Mouse (Mus musculus) ES-E14 (cell line): ENCODE measurements around the gene Uba3. TPM values are rescaled to one million over a fixed set of nuclear protein-coding genes. Genes with fewer than 3 reads are reported as not detected.

ENCODE experiments used
- DNase-seq: peaks from one replicate; pipeline ENCODE4 v3.0.0-alpha.2; 2013; ENCODE audit warnings: low read depth, low spot score
- H3K27ac ChIP-seq: 2 replicates; pipeline ENCODE4 v1.5.1; 2012; ENCODE audit warnings: low read depth, mild to moderate bottlenecking, low read length, moderate library complexity, mixed read lengths; ENCODE audit not compliant: poor library complexity, insufficient read depth, severe bottlenecking
- H3K36me3 ChIP-seq: 2 replicates; pipeline ENCODE4 v1.6.1; 2012; ENCODE audit warnings: mild to moderate bottlenecking, low read length, moderate library complexity, mixed read lengths; ENCODE audit not compliant: control insufficient read depth, poor library complexity, insufficient read depth, severe bottlenecking
- H3K4me1 ChIP-seq, 2 experiments: fragments of 150-350 bp in 1 of 2; sonication (generic) in 1 of 2; 2 replicates each; pipeline ENCODE4 v1.6.1; 2012; ENCODE audit warnings: low read length in 2 of 2, mild to moderate bottlenecking in 1 of 2, mixed read lengths in 1 of 2; ENCODE audit not compliant: control insufficient read depth in 2 of 2, insufficient read depth in 2 of 2, poor library complexity in 1 of 2
- H3K4me3 ChIP-seq, 2 experiments: fragments of 150-350 bp in 1 of 2; sonication (generic) in 1 of 2; 2 replicates each; pipeline ENCODE4 v1.5.1; 2012; ENCODE audit warnings: low read length in 2 of 2, low read depth in 1 of 2, mild to moderate bottlenecking in 1 of 2, mixed read lengths in 1 of 2; ENCODE audit not compliant: insufficient read depth in 1 of 2, poor library complexity in 1 of 2, severe bottlenecking in 1 of 2
- H3K9ac ChIP-seq: 2 replicates; pipeline ENCODE4 v1.6.1; 2012; ENCODE audit warnings: low read depth, mild to moderate bottlenecking, low read length, mixed read lengths; ENCODE audit not compliant: poor library complexity, insufficient read depth, severe bottlenecking
- H3K9me3 ChIP-seq: fragments of 150-350 bp; sonication (generic); 2 replicates; pipeline ENCODE4 v1.6.1; 2012; ENCODE audit warnings: low read depth, mild to moderate bottlenecking, low read length; ENCODE audit not compliant: control insufficient read depth, insufficient read depth
- CHD2 ChIP-seq: IDR thresholded peaks from 2 replicates; pipeline ENCODE4 v1.6.1; 2014; ENCODE audit warnings: mild to moderate bottlenecking, low read depth, low read length, inconsistent platforms
- HCFC1 ChIP-seq: IDR thresholded peaks from 2 replicates; pipeline ENCODE4 v1.6.1; 2012; ENCODE audit warnings: low read length, inconsistent platforms, borderline replicate concordance; ENCODE audit not compliant: insufficient read depth
- MAFK ChIP-seq: IDR thresholded peaks from 2 replicates; pipeline ENCODE4 v1.6.1; 2014; ENCODE audit warnings: mild to moderate bottlenecking, low read depth, low read length, inconsistent platforms; ENCODE audit not compliant: insufficient read depth
- ZC3H11A ChIP-seq: IDR thresholded peaks from 2 replicates; pipeline ENCODE4 v1.6.1; 2012; ENCODE audit warnings: low read depth, mild to moderate bottlenecking, inconsistent platforms, low read length, borderline replicate concordance
- ZNF384 ChIP-seq: IDR thresholded peaks from 2 replicates; pipeline ENCODE4 v1.6.1; 2012; ENCODE audit warnings: low read depth, low read length, inconsistent platforms
- in situ Hi-C, 2 experiments: fragments of 600-800 bp; cut with MboI; formaldehyde crosslinking; loops; one replicate each; pipeline ENCODE4 v1.15.1; 2025; ENCODE audit warnings: low sequenced_read_pairs in 2 of 2, inconsistent platforms in 1 of 2; ENCODE audit not compliant: unreplicated experiment in 2 of 2
- total RNA-seq: library from RNA; depleted of rRNA; stranded (reverse); fragments of 300-350 nt; gene quantifications from 2 replicates; pipeline ENCODE4 v1.2.3, GENCODE M21; 2012

Gene Uba3
- total RNA-seq, 1 experiment: 76.4 TPM

GRCm38 (mm10) chr6:97209751-97210150, 4.3 kb upstream of the Uba3 start:
- Histone ChIP-seq H3K36me3 (no peaks in the 10 kb centered on the region), H3K27ac (no peak overlapping the region), H3K4me1 (peaks cover 1 to 3% of the 10 kb centered on the region in 2 experiments; a peak in 2 of 4 replicates), H3K9me3 (no peaks in the 10 kb centered on the region), H3K9ac (no peak overlapping the region), H3K4me3 (no peak overlapping the region)
- no peak for DNase-seq
- in situ Hi-C loops: no loop called here
- TF ChIP-seq ZC3H11A: no peak

- DNase-seq: no peak
- H3K9me3 ChIP-seq: no peaks in the 10 kb centered on the region
- TF ChIP-seq ZNF384 (no peak), CHD2 (no peak), ZC3H11A (no peak), HCFC1 (no peak), MAFK (no peak)
Measured at GRCm38 (mm10) chr6:97209201-97209600, 3.8 kb upstream of the Uba3 start.

GRCm38 (mm10) chr6:97208406-97208805, 3.0 kb upstream of the Uba3 start:
- in situ Hi-C loops: no loop called here
- Histone ChIP-seq H3K27ac (peak overlapping the region; percentile 69; the same call in 1 of the 2 replicates), H3K4me3 (no peak overlapping the region), H3K36me3 (no peaks in the 10 kb centered on the region), H3K4me1 (peaks cover 3% of the 10 kb centered on the region in 2 experiments; a peak in 2 of 4 replicates), H3K9me3 (no peaks in the 10 kb centered on the region), H3K9ac (no peak overlapping the region)
- TF ChIP-seq MAFK (no peak), HCFC1 (no peak), CHD2 (no peak), ZC3H11A (no peak)
- no peak for DNase-seq

More at GRCm38 (mm10) chr6:97209201-97209600, 3.8 kb upstream of the Uba3 start:
- H3K4me3 ChIP-seq: no peak overlapping the region
- H3K4me1 ChIP-seq: peaks cover 1 to 3% of the 10 kb centered on the region in 2 experiments; a peak in 2 of 4 replicates
- H3K36me3 ChIP-seq: no peaks in the 10 kb centered on the region
- H3K9ac ChIP-seq: no peak overlapping the region; the same call in 1 of the 2 replicates
- in situ Hi-C loops: no loop called here
- no peak overlapping the region; the same call in 1 of the 2 replicates for H3K27ac ChIP-seq

- Histone ChIP-seq H3K36me3 (no peaks in the 10 kb centered on the region), H3K9me3 (no peaks in the 10 kb centered on the region), H3K27ac (no peak overlapping the region), H3K4me3 (no peak overlapping the region), H3K9ac (no peak overlapping the region), H3K4me1 (peaks cover 3% of the 10 kb centered on the region in 2 experiments; a peak in 2 of 4 replicates)
- TF ChIP-seq MAFK: no peak
- no peak for TF ChIP-seq ZNF384
- no peak for TF ChIP-seq CHD2
- no peak for TF ChIP-seq HCFC1
- no peak for TF ChIP-seq ZC3H11A
- in situ Hi-C loops: no loop called here
- DNase-seq: no peak
Measured at GRCm38 (mm10) chr6:97207085-97207484, 1.6 kb upstream of the Uba3 start.

- Histone ChIP-seq H3K27ac (peak overlapping the region; percentile 94), H3K36me3 (peaks cover 3% of the 10 kb centered on the region; the same call in 1 of the 2 replicates), H3K9me3 (no peaks in the 10 kb centered on the region), H3K9ac (peak overlapping the region; percentile 100), H3K4me1 (peaks cover 2 to 3% of the 10 kb centered on the region in 2 experiments; a peak in 2 of 4 replicates), H3K4me3 (peak overlapping the region; percentile 98 to 100)
- no peak for TF ChIP-seq MAFK
- no peak for TF ChIP-seq CHD2
- no peak for TF ChIP-seq HCFC1
- TF ChIP-seq ZNF384: no peak
- TF ChIP-seq ZC3H11A: no peak
- in situ Hi-C loops: no loop called here
- DNase-seq: no peak
Measured at GRCm38 (mm10) chr6:97204952-97205351, 495 bp downstream of the Uba3 start.
